Mouse (Mus musculus) cortical plate, adult 2 months (tissue): ENCODE data around the gene Traf7.

Experiments used
- CTCF ChIP-seq: fragments of 200-500 bp; IDR thresholded peaks from 2 replicates; pipeline ENCODE4 v1.5.1; 2011; ENCODE audit warnings: mild to moderate bottlenecking, control low read depth, low read length; ENCODE audit not compliant: insufficient read depth; ENCODE audit errors: extremely low read depth
- POLR2A ChIP-seq: fragments of 200-500 bp; IDR thresholded peaks from 2 replicates; pipeline ENCODE4 v1.6.1; 2011; ENCODE audit warnings: mild to moderate bottlenecking, low read length, control low read depth; ENCODE audit not compliant: insufficient read depth; ENCODE audit errors: extremely low read depth

DNA sequence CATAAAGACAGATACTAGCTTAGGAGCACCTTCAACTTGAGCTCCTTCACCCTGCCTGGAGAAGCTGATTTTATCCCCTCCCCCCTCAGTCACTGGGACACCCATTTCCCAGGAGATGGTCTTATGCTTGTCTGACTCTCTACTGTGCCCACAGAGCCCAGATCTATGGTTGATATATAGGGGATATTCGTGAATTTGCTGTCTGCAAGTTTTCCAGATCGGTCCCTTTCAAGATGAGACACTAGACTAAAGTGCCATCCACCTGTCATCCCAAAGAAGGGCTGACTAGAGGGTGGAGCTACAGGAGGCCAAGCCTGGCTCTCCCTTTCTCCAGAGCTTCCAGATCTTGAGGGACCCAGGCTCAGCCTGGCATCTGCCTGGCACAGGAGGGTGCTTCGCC is 3.3 kb upstream of the Traf7 start:
- TF ChIP-seq POLR2A = no peak
- TF ChIP-seq CTCF = no peak
